Mouse (Mus musculus): ENCODE data around the gene Depdc1b. TPM values are rescaled to one million over a fixed set of nuclear protein-coding genes. Genes with fewer than 3 reads are reported as not detected.

The Depdc1b gene
- total RNA-seq, 1 experiment, result 18.2 TPM

DNA sequence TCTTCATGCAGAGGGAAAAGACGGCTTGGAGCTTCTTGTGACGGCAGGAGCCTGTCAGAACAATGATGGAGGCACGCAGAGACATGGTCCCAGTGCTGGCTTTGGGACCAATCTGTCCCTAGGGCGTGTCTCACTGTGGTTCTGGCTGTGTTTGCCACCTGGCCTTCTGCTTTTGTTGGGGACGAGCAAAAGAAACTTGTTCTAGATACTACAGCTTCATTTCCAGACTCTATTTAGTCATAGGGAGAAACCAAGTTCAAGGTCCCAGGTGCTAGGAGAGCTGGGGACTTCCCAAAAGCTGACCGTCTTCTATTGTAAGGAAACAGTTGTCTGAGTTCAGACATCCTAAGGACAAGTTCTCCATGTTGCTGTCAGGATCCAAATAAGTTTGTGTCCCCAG is 21.2 kb downstream of the Depdc1b start:
- H3K27ac ChIP-seq (ENCODE audit: insufficient read depth, low read depth, low read length, poor library complexity, severe bottlenecking), result no peak overlapping the region
- H3K4me3 ChIP-seq (ENCODE audit: insufficient read depth in 1 of 2, low read depth in 1 of 2, low read length in 2 of 2, poor library complexity in 1 of 2, severe bottlenecking in 1 of 2), result no peak overlapping the region
- no peaks in the 10 kb centered on the region for H3K9me3 ChIP-seq (ENCODE audit: control insufficient read depth, insufficient read depth, low read depth, low read length)
- H3K36me3 ChIP-seq (ENCODE audit: control insufficient read depth, insufficient read depth, low read length, poor library complexity, severe bottlenecking), result peaks cover 1% of the 10 kb centered on the region; the same call in 1 of the 2 replicates
- in situ Hi-C loops (cut with MboI; ENCODE audit: low sequenced_read_pairs in 2 of 2, unreplicated experiment in 2 of 2), result loop anchor here in 1 of 2 experiments (25.0 kb wide), 1 partner anchor 875 kb away; no protein-coding TSS in a partner anchor
- DNase-seq (ENCODE audit: low read depth, low spot score), result no peak
- H3K4me1 ChIP-seq (ENCODE audit: control insufficient read depth in 2 of 2, insufficient read depth in 2 of 2, low read length in 2 of 2, poor library complexity in 1 of 2), result no peaks in the 10 kb centered on the region
- H3K9ac ChIP-seq (ENCODE audit: insufficient read depth, low read depth, low read length, poor library complexity, severe bottlenecking), result no peak overlapping the region
- no peak for TF ChIP-seq MAFK (IDR thresholded peaks at IDR 0.05; ENCODE audit: insufficient read depth, low read depth, low read length)
- no peak for TF ChIP-seq HCFC1 (IDR thresholded peaks at IDR 0.05; ENCODE audit: borderline replicate concordance, insufficient read depth, low read length)
- no peak for TF ChIP-seq ZC3H11A (IDR thresholded peaks at IDR 0.05; ENCODE audit: borderline replicate concordance, low read depth, low read length)
- no peak for TF ChIP-seq CHD2 (IDR thresholded peaks at IDR 0.05; ENCODE audit: low read depth, low read length)
- TF ChIP-seq ZNF384 (IDR thresholded peaks at IDR 0.05; ENCODE audit: low read depth, low read length), result no peak

DNA sequence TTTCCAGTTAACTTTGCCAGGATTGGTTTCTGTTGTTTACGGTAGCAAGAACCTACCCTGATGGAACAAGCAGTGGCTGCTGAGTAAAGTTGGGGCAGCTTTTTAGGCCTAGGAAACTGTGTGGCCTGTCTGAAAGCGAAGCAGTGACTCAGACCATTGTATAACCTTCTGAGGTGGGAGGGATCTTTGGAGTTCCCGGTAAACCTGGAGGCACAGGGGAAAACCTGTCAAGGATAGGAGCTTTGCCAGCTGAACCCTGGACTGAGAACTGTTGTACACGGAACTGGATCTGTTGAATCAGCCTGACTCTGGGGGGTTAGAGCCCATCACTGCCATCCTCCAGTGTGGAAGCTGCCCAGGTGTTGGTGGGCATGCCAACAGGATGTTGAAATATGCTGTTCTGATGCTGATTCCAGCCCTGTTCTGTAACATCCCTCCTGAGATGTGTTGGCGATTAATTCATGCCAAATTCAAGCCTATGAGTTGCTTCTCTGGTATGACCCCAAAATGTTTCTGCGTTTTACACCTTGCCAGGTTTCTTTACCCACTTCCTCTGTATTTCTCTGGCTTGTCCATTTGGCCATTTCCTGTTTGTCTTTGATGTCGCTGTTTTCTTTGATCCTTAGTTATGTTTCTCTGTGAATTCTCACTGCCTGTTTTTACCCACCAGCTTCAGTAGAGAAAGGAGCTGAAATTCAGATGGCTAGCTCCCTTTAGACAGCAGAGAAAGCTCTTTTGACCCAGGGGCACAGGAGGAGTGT is 22.1 kb downstream of the Depdc1b start:
- no peak for DNase-seq (ENCODE audit: low read depth, low spot score)
- Histone ChIP-seq H3K36me3 (ENCODE audit: control insufficient read depth, insufficient read depth, low read length, poor library complexity, severe bottlenecking) (peaks cover 1% of the 10 kb centered on the region; the same call in 1 of the 2 replicates), H3K4me1 (ENCODE audit: control insufficient read depth in 2 of 2, insufficient read depth in 2 of 2, low read length in 2 of 2, poor library complexity in 1 of 2) (no peaks in the 10 kb centered on the region), H3K27ac (ENCODE audit: insufficient read depth, low read depth, low read length, poor library complexity, severe bottlenecking) (no peak overlapping the region), H3K9ac (ENCODE audit: insufficient read depth, low read depth, low read length, poor library complexity, severe bottlenecking) (no peak overlapping the region), H3K9me3 (ENCODE audit: control insufficient read depth, insufficient read depth, low read depth, low read length) (no peaks in the 10 kb centered on the region), H3K4me3 (ENCODE audit: insufficient read depth in 1 of 2, low read depth in 1 of 2, low read length in 2 of 2, poor library complexity in 1 of 2, severe bottlenecking in 1 of 2) (no peak overlapping the region)
- in situ Hi-C loops (cut with MboI; ENCODE audit: low sequenced_read_pairs in 2 of 2, unreplicated experiment in 2 of 2), result loop anchor here in 1 of 2 experiments (25.0 kb wide), 1 partner anchor 874 kb away; no protein-coding TSS in a partner anchor
- no peak for TF ChIP-seq CHD2 (IDR thresholded peaks at IDR 0.05; ENCODE audit: low read depth, low read length)
- TF ChIP-seq ZC3H11A (IDR thresholded peaks at IDR 0.05; ENCODE audit: borderline replicate concordance, low read depth, low read length), result no peak
- no peak for TF ChIP-seq ZNF384 (IDR thresholded peaks at IDR 0.05; ENCODE audit: low read depth, low read length)
- no peak for TF ChIP-seq HCFC1 (IDR thresholded peaks at IDR 0.05; ENCODE audit: borderline replicate concordance, insufficient read depth, low read length)
- TF ChIP-seq MAFK (IDR thresholded peaks at IDR 0.05; ENCODE audit: insufficient read depth, low read depth, low read length), result no peak

DNA sequence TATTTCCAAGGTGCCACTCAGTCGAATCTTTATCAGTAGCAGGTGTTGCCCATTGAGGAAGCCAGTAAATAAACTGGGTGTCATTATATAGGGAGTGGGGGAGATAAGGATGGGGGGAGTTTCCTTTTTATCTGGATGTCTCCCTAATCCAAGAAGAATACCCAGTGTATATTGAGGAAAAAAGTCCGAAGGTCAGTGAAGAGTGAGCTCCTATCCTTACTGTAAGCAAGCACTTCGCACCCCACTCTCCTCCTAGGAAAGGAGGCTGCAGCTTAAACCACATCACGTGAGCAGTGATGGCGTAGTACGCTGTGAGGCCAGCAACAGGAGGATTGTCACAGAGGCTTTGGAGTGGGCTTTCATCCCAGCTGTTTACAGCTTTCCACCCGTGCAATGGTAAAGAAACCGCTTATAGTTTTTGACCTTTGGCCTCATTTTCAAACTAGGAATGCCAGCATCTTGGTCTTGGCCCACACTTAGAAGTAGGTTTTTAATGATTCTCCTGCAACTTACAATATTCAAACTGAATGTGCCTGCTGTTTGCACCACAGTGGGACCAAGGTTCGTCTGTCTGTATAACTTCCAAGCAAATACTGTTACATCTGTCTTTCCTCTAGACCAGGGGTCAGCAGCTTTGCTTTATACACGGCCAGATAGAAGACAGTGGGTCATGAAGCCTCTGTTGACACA is 23.9 kb downstream of the Depdc1b start:
- Histone ChIP-seq H3K4me3 (ENCODE audit: insufficient read depth in 1 of 2, low read depth in 1 of 2, low read length in 2 of 2, poor library complexity in 1 of 2, severe bottlenecking in 1 of 2) (no peak overlapping the region), H3K36me3 (ENCODE audit: control insufficient read depth, insufficient read depth, low read length, poor library complexity, severe bottlenecking) (peaks cover 1% of the 10 kb centered on the region; the same call in 1 of the 2 replicates), H3K4me1 (ENCODE audit: control insufficient read depth in 2 of 2, insufficient read depth in 2 of 2, low read length in 2 of 2, poor library complexity in 1 of 2) (no peaks in the 10 kb centered on the region), H3K9me3 (ENCODE audit: control insufficient read depth, insufficient read depth, low read depth, low read length) (no peaks in the 10 kb centered on the region), H3K27ac (ENCODE audit: insufficient read depth, low read depth, low read length, poor library complexity, severe bottlenecking) (no peak overlapping the region), H3K9ac (ENCODE audit: insufficient read depth, low read depth, low read length, poor library complexity, severe bottlenecking) (no peak overlapping the region)
- in situ Hi-C loops (cut with MboI; ENCODE audit: low sequenced_read_pairs in 2 of 2, unreplicated experiment in 2 of 2), result loop anchor here in 1 of 2 experiments (25.0 kb wide), 1 partner anchor 872 kb away; no protein-coding TSS in a partner anchor
- no peak for TF ChIP-seq ZNF384 (IDR thresholded peaks at IDR 0.05; ENCODE audit: low read depth, low read length)
- no peak for TF ChIP-seq HCFC1 (IDR thresholded peaks at IDR 0.05; ENCODE audit: borderline replicate concordance, insufficient read depth, low read length)
- TF ChIP-seq CHD2 (IDR thresholded peaks at IDR 0.05; ENCODE audit: low read depth, low read length), result no peak
- no peak for TF ChIP-seq MAFK (IDR thresholded peaks at IDR 0.05; ENCODE audit: insufficient read depth, low read depth, low read length)
- no peak for TF ChIP-seq ZC3H11A (IDR thresholded peaks at IDR 0.05; ENCODE audit: borderline replicate concordance, low read depth, low read length)
- no peak for DNase-seq (ENCODE audit: low read depth, low spot score)

DNA sequence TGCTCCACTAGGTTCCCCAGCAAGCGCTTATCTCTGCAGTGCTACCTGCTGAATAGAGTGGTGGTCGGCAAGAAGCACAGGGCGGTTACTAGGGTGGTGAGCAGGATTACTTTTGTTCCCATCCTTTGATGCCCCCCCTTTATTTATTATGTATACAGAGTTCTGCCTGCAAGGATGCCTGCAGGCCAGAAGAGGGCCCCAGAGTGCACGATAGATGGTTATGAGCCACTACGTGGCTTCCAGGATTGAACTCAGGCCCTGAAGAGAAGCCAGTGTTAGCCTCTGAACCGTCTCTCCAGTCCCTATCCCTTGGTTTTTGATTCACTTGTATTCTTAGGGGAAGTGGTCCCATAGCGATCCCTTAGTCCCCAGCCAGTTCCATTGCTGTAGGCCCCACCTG is 25.5 kb downstream of the Depdc1b start:
- Histone ChIP-seq H3K27ac (ENCODE audit: insufficient read depth, low read depth, low read length, poor library complexity, severe bottlenecking) (no peak overlapping the region), H3K4me1 (ENCODE audit: control insufficient read depth in 2 of 2, insufficient read depth in 2 of 2, low read length in 2 of 2, poor library complexity in 1 of 2) (no peaks in the 10 kb centered on the region), H3K9me3 (ENCODE audit: control insufficient read depth, insufficient read depth, low read depth, low read length) (no peaks in the 10 kb centered on the region), H3K9ac (ENCODE audit: insufficient read depth, low read depth, low read length, poor library complexity, severe bottlenecking) (no peak overlapping the region), H3K4me3 (ENCODE audit: insufficient read depth in 1 of 2, low read depth in 1 of 2, low read length in 2 of 2, poor library complexity in 1 of 2, severe bottlenecking in 1 of 2) (no peak overlapping the region), H3K36me3 (ENCODE audit: control insufficient read depth, insufficient read depth, low read length, poor library complexity, severe bottlenecking) (peaks cover 1% of the 10 kb centered on the region; the same call in 1 of the 2 replicates)
- in situ Hi-C loops (cut with MboI; ENCODE audit: low sequenced_read_pairs in 2 of 2, unreplicated experiment in 2 of 2), result loop anchor here in 1 of 2 experiments (25.0 kb wide), 1 partner anchor 871 kb away; no protein-coding TSS in a partner anchor
- no peak for TF ChIP-seq ZC3H11A (IDR thresholded peaks at IDR 0.05; ENCODE audit: borderline replicate concordance, low read depth, low read length)
- TF ChIP-seq ZNF384 (IDR thresholded peaks at IDR 0.05; ENCODE audit: low read depth, low read length), result no peak
- TF ChIP-seq HCFC1 (IDR thresholded peaks at IDR 0.05; ENCODE audit: borderline replicate concordance, insufficient read depth, low read length), result no peak
- no peak for TF ChIP-seq MAFK (IDR thresholded peaks at IDR 0.05; ENCODE audit: insufficient read depth, low read depth, low read length)
- no peak for TF ChIP-seq CHD2 (IDR thresholded peaks at IDR 0.05; ENCODE audit: low read depth, low read length)
- DNase-seq (ENCODE audit: low read depth, low spot score), result no peak

Data from ES-E14 (cell line).